Mouse (Mus musculus) gonadal fat pad, adult 2 months (tissue): ENCODE measurements around the gene Mid1ip1. TPM values are rescaled to one million over a fixed set of nuclear protein-coding genes. Genes with fewer than 3 reads are reported as not detected.

ENCODE experiments used
- DNase-seq: peaks from one replicate; pipeline ENCODE4 v3.0.0-alpha.2; 2012; ENCODE audit warnings: low read depth
- polyA plus RNA-seq: library from polyadenylated mRNA; depleted of rRNA; stranded (reverse); fragments of >200 nt; gene quantifications from 2 replicates; pipeline ENCODE4 v1.2.3, GENCODE M21; 2012; rRNA removed

The Mid1ip1 gene
- 217 and 297 TPM in 2 replicates for polyA plus RNA-seq

GRCm38 (mm10) chrX:10714696-10715140 is at the start of gene Mid1ip1:
TSS of gene Mid1ip1 (plus strand) at chrX:10715013.
- DNase-seq: no peak

DNA sequence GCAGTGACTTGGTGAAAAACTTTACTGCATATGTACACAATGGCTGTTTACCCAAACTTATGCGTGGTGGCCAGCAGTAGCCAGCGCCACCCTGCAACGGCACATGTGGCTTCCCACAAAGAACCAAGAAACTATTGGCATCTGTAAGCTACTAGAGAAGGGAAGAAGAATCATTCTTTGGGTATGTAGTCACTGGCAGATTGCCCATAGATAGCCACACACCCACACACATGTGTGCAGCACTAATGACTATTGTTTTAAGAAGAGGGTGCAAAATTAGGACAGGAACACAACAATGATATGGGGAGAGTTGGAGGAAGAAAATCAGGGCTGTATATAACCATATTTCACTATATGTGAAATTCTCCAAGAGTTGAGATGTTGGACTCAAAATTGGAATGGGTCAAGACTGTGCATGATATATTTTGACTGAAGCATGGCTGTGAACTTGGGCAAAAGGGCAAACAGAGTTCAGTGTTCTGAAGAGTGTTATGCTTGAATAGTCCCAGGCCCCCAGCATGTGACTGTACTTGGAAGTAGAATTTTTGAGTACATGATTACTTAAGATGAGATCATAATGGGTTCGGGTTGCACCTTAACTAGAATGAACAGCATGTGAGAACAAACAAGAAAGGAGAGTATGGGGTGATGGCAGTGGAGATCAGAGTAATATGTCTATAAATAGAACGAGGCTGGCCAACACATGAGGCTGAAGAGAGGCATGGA is 20.2 kb upstream of the Mid1ip1 start:
- DNase-seq: no peak

GRCm38 (mm10) chrX:10706728-10707127 is 8.1 kb upstream of the Mid1ip1 start:
- no peak for DNase-seq

GRCm38 (mm10) chrX:10713839-10714637 is 775 bp upstream of the Mid1ip1 start:
- no peak for DNase-seq

DNA sequence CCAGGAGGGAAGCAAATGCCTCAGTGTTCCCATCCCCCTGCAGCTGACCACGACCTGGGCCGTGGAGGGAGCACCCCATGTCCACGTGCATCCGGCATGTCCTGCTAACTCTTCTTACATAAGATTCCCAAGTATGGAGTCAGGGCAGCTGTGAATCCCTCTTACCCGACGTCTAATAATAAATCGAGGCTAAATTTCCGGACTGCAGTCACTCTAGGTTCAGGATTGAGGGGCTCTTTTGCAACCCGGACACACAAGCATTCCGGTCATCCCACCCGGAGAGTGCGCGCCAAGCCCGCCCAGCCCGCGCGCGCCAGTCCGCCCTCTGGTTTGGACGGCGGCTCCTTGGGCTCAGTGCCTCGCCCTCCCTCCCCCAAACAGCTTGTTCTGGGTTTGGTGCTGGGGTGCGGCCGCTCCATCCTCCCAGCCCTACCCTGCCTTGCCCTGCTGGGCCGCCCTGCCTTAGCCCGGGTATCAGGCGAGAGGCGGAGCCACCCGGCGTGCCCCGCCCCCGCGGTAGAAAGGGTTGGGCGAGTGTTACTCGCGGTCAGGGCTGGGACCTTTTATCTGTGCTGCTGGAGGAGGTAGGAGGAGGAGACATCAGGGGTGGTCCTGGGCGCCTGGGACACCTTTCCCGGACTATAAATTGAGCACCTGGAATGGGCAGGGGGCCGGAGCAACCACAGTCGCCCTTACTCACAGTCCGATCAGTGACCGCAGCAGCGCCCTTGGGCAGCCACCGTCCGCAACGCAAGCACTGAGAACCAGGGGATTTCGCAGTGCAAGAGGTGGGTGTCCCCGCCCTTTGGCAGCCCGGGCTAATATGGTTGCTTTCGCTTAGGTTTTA is 2.3 kb downstream of the Mid1ip1 start:
- DNase-seq: no peak

DNA sequence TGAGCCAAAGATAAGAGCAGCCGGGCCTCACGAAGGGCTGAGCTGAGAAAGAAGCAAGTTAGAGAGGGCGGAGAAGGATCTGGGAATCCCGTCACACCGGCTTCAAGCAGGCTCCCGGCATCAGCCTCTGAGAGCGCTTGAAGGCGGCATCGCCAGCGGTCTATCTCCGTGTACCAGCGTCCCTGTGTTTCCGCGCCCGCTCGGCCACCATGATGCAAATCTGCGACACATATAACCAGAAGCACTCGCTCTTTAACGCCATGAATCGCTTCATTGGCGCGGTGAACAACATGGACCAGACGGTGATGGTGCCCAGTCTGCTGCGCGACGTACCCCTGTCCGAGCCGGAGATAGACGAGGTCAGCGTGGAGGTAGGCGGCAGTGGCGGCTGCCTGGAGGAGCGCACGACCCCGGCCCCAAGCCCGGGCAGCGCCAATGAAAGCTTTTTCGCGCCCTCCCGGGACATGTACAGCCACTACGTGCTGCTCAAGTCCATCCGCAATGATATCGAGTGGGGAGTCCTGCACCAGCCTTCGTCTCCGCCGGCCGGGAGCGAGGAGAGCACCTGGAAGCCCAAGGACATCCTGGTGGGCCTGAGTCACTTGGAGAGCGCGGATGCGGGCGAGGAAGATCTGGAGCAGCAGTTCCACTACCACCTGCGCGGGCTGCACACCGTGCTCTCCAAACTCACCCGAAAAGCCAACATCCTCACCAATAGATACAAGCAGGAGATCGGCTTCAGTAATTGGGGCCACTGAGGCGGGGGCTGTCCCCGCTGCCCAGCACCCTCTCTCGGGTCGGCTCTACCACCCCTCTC is 3.4 kb downstream of the Mid1ip1 start:
- DNase-seq: no peak

DNA sequence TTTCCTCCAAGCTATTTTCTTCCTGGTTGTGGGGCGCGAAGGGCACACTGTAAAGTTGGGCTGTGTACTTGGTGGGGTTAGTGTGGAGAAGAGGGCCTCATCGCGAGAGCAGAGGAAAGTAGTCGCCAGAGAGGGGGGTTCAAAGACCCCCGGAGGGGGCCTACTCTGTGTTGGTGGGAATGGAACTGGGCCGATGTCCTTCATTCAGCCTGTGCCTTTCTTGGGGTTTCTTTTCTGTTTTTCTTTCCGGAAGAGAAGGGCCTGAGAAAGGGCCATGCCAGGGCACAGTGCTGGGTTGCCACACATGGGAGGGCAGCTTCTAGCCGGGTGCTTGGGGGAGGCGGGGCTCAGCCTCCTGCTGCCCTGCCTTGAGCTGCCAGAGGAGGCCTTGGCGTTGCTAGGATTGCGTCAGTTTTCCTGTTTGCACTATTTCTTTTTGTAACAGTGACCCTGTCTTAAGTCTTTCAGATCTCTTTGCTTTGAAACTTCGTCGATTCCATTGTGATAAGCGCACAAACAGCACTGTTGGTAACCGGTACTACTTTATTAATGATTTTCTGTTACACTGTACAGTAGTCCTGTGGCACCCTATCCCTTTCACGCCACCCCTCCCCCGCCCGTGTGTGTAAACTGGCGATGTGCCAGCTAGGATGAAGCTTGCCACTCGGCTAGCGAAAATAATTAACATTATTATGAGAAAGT is 4.2 kb downstream of the Mid1ip1 start:
- no peak for DNase-seq

DNA sequence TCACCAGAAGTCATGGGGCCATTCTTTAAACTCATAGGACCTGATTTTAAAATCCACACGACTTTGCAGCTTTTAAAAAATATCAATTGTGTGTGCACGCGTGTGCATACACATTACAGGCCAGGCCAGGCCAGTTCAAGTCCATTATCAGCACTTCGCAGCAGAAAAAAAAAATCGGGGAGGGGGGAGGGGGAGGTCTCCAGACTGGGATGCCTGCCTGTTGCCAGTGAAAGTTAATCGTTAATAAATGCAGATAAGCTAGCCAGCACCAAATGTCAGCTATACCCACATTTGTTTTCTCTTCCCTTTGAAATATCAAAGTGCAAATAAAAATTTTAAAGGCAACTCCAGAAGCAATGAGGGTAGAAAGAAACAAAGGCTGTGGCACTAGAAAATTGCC is 5.6 kb downstream of the Mid1ip1 start:
- no peak for DNase-seq

DNA sequence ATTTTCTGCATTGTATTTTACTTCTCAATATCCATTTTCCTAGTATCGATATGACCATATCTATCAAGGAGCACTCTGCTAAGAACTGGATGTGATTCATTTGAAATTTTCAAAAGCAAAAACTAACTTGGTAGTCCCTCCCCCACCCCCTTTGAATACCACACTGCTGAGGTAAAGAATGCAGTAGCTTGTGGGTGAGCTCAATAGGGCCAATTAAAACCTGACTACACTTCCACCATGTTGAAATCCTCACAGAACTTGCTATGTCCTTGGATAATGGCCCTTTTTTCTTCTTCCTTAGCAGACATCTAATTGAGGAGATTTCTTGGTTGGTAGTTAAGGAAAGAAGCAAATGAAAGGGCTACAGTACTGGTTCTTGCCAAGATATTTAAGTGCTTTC is 9.8 kb downstream of the Mid1ip1 start:
- no peak for DNase-seq

GRCm38 (mm10) chrX:10729488-10729887 is 14.7 kb downstream of the Mid1ip1 start:
- DNase-seq: no peak

DNA sequence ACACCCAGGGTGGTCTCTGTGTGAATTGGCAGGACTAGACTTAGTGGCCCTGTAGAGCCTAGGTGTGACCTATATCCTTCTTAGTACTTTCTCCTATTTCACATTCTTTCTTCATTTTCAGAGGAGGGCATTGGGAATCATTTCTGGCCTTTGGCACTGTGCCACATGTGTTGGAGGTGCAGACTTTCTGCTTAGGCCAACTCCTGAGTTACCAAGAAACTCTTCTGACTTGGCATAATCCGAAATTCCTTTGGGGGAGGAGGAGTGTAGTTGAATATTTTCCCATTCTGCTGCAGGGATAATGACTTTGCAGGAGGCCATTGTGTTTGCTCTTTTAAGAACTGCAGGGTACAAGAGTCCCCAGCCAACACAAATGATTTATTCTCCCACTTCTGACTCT is 19.6 kb downstream of the Mid1ip1 start:
- no peak for DNase-seq

GRCm38 (mm10) chrX:10734874-10735273 is 20.1 kb downstream of the Mid1ip1 start:
- no peak for DNase-seq

- DNase-seq: no peak
Measured at GRCm38 (mm10) chrX:10758866-10759265, 44.1 kb downstream of the Mid1ip1 start.

DNA sequence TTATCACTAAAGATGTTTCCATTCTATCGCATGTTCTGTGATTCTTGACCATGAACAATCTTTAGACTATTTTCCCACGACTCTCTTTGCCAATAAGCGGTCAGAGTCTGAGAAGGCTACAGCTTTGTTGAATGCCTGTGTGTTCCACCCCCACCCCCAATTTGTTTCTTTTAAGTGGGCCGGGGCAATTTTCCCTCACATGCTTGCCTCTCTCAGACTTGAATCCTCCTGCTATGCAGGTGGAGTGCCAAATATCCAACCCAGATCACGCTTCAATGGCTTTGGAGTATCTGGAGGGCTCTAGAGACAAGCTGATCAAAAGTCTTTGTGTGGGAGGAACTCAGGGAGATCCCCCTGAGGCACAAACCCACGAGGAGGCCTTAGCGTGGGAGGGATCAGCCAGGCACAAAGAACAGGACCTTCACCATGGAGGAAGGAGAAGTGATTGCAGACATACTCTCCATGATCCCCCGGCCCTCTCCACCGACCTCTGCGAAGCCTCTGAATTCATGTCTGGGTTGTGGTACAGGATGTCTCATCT is 48.7 kb downstream of the Mid1ip1 start:
- DNase-seq: no peak

Other genes starting within 250 kb of the Mid1ip1 start
- 62.1 and 80.5 TPM in 2 replicates for gene Tspan7, start 229.9 kb upstream of the Mid1ip1 start, polyA plus RNA-seq